Mouse (Mus musculus) megakaryocyte progenitor cell, adult 5-6 weeks (primary cell): ENCODE results near the gene Olfr385. TPM values are rescaled to one million over a fixed set of nuclear protein-coding genes. Genes with fewer than 3 reads are reported as not detected.
"Not testable (repeated sequence)": the region's sequence is repeated elsewhere in the genome, so short reads cannot be mapped to it uniquely, and the experiment has no call there.

Source experiments
- ATAC-seq: replicated peaks from 2 replicates; pipeline ENCODE4 v1.8.0; 2016; ENCODE audit warnings: mild to moderate bottlenecking, moderate TSS enrichment, inconsistent platforms; ENCODE audit not compliant: poor library complexity
- total RNA-seq, 2 experiments: library from RNA; stranded (forward) in 1 of 2; stranded (reverse) in 1 of 2; fragments of 157-497, 149-512 nt in 1 of 2; fragments of 200-1000 nt in 1 of 2; gene quantifications; 2 replicates each; pipeline versions ENCODE4 v1.2.3 to v1.2.4; 2015 to 2017

The Olfr385 gene
- total RNA-seq (2015) (not detected in 2 replicates), total RNA-seq (2017) (not detected in 2 replicates)

DNA sequence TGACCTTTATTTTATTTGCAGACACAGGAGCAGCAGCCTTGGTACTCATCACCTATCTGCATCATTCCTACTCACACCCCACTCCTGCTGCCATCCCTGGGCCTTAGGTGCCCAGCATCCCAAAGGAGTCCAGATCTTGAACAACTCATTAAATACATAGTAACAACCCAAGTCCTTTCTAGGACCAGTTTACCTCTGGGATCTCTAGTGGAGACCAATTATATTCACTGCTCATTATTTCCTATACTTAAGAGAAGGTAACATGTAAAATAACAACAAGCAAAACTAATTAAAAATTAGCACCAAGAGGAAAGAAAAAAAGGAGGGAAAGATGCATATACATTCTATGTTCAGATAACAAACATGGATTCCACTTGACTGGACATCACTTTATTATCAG is at the start of gene Olfr385:
Gene Olfr385, minus strand, starts transcription at position 101 of the 400 bp plus-strand sequence.
- ATAC-seq: no peak

- no peak for ATAC-seq
Measured at GRCm38 (mm10) chr11:73598294-73598693, 5.5 kb upstream of the Olfr385 start, which contains the start of gene Olfr384. Gene Olfr384 (plus strand): TSS chr11:73598594.

DNA sequence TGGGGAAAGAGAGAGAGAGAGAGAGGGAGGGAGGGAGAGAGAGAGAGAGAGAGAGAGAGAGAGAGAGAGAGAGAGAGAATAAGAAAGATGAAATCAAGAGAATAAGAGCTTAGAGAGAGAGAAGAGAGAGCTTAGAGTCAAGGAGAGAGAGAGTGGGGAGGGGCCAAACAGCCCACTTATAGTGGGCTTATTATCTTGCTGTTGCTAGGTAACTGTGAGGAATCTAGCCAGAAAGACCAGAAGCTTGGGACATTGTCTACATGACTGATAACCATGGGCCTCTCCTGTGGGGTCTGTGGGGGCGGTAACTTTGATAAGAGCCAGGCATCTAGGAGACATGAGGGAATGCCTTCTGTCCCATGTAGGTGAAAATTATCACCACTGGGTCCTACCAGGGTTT is 9.6 kb downstream of the Olfr385 start:
- not testable (repeated sequence) for ATAC-seq

DNA sequence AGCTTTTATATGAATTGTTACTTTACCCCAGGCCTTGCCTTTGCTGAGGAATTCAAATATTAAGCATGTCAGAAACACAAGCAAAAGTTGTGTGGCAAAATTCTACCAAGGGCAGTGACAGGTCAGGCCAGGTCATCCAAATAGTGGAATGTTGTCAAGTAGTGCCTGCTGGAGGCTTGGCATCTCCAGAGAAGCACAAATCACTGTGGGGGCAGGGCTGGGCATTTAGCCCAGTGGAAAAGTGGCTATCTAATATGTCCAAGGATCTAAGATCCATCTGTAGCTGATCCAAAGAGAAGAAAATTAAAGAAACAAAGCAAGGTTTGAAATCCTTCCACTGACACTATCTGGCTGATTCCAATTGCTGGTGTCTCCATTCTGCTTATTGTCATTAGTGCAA is 12.9 kb downstream of the Olfr385 start:
- ATAC-seq: no peak

Other genes starting within 250 kb of the Olfr385 start
- gene Olfr20, start 242.2 kb downstream of the Olfr385 start, total RNA-seq (2015): not detected in 2 replicates
- gene Olfr20, start 242.2 kb downstream of the Olfr385 start, total RNA-seq (2017): not detected in 2 replicates
- gene Olfr376, start 221.8 kb downstream of the Olfr385 start, total RNA-seq (2015): not detected in 2 replicates
- gene Olfr376, start 221.8 kb downstream of the Olfr385 start, total RNA-seq (2017): not detected in 2 replicates
- gene Olfr1, start 193.4 kb downstream of the Olfr385 start, total RNA-seq (2015): not detected in 2 replicates
- not detected in 2 replicates for gene Olfr1, start 193.4 kb downstream of the Olfr385 start, total RNA-seq (2017)
- not detected in 2 replicates for gene Olfr378, start 164.5 kb downstream of the Olfr385 start, total RNA-seq (2015)
- not detected in 2 replicates for gene Olfr378, start 164.5 kb downstream of the Olfr385 start, total RNA-seq (2017)
- not detected in 2 replicates for gene Olfr380, start 135.5 kb downstream of the Olfr385 start, total RNA-seq (2015)
- not detected in 2 replicates for gene Olfr380, start 135.5 kb downstream of the Olfr385 start, total RNA-seq (2017)
- gene Olfr381, start 101.4 kb downstream of the Olfr385 start, total RNA-seq (2015): not detected in 2 replicates
- gene Olfr381, start 101.4 kb downstream of the Olfr385 start, total RNA-seq (2017): not detected in 2 replicates
- not detected in 2 replicates for gene Olfr382, start 75.8 kb downstream of the Olfr385 start, total RNA-seq (2015)
- gene Olfr382, start 75.8 kb downstream of the Olfr385 start, total RNA-seq (2017): not detected in 2 replicates
- not detected in 2 replicates for gene Olfr384, start 5.6 kb upstream of the Olfr385 start, total RNA-seq (2015)
- not detected in 2 replicates for gene Olfr384, start 5.6 kb upstream of the Olfr385 start, total RNA-seq (2017)
- gene Zfp735, start 95.8 kb upstream of the Olfr385 start, total RNA-seq (2015): not detected in 2 replicates
- not detected in 2 replicates for gene Zfp735, start 95.8 kb upstream of the Olfr385 start, total RNA-seq (2017)
- not detected in 2 replicates for gene Olfr389, start 187.7 kb upstream of the Olfr385 start, total RNA-seq (2015)
- gene Olfr389, start 187.7 kb upstream of the Olfr385 start, total RNA-seq (2017): not detected in 2 replicates
- not detected in 2 replicates for gene Olfr390, start 190.0 kb upstream of the Olfr385 start, total RNA-seq (2015)
- gene Olfr390, start 190.0 kb upstream of the Olfr385 start, total RNA-seq (2017): not detected in 2 replicates
- gene Olfr391-ps, start 210.0 kb upstream of the Olfr385 start, total RNA-seq (2015): not detected in 2 replicates
- gene Olfr391-ps, start 210.0 kb upstream of the Olfr385 start, total RNA-seq (2017): not detected in 2 replicates
- not detected in 2 replicates for gene Olfr392, start 224.0 kb upstream of the Olfr385 start, total RNA-seq (2015)
- not detected in 2 replicates for gene Olfr392, start 224.0 kb upstream of the Olfr385 start, total RNA-seq (2017)